ENCODE assay signal across 9 mouse cellular contexts in the genomic region with DNA sequence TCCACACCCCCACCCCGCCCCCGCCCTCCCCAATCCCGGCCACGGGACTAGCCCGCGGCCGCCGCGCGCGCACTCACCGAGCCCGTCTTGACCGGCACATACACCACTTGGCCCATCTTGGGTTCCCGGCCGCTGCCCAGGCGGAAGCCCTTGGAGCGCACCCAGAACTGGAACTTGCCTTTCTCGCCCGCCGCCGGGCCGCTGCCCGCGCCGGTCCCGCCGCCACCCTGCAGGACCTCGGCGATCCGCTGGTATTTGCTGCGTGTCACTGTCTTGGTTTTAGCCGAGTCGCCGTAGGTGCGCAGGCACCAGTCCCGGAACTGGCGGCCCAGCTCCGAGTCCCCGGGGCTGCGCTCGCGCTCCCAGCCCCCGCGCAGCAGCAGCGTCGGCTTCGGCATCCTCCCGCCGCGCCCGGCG. TPM values are rescaled to one million over a fixed set of nuclear protein-coding genes. Genes with fewer than 3 reads are reported as not detected.
DNase-seq lines count a peak whose midpoint lies in the region; ATAC-seq and TF ChIP-seq lines count a peak whose summit lies in the region.
"Had no signal": no experiment of that assay in that cellular context is flagged by ENCODE, and none has a peak within 500 bp of the region (broad histone marks: within the 10 kb centered on the region; RNA-seq: fewer than 3 reads in every experiment).

No protein-coding gene starts in this region.

- 0% methylated on average over 40 of the region's 53 CpGs for WGBS in embryonic facial prominence, embryonic 12.5 days
- under 1% methylated on average over 50 of the region's 53 CpGs for WGBS in heart, embryonic 15.5 days
- WGBS in macrophage (ENCODE audit: missing documents) = under 1% methylated on average over 31 of the region's 53 CpGs

- no peaks in the 10 kb centered on the region for H3K36me3 ChIP-seq in embryonic facial prominence, embryonic 12.5 days
- no peaks in the 10 kb centered on the region for H3K36me3 ChIP-seq in heart, embryonic 15.5 days
- H3K36me3 ChIP-seq in macrophage (ENCODE audit: inconsistent target) = no peaks in the 10 kb centered on the region

- peaks cover 28% of the 10 kb centered on the region for H3K4me1 ChIP-seq in embryonic facial prominence, embryonic 12.5 days
- H3K4me1 ChIP-seq in heart, embryonic 15.5 days (replicated peaks) = peaks cover 48% of the 10 kb centered on the region

- in situ Hi-C loops in Patski (cut with MboI; ENCODE audit: low pct_unique_long_range_greater_than_20kb) = no loop called here

- peak overlapping the region; percentile 65 for H3K4me3 ChIP-seq in embryonic facial prominence, embryonic 12.5 days
- H3K4me3 ChIP-seq in heart, embryonic 15.5 days = peak overlapping the region; percentile 75
- peak overlapping the region; percentile 2; the same call in 1 of the 2 replicates for H3K4me3 ChIP-seq in macrophage (ENCODE audit: inconsistent target)

- H3K27me3 ChIP-seq in Patski = peaks cover 14% of the 10 kb centered on the region
- peaks cover 55% of the 10 kb centered on the region for H3K27me3 ChIP-seq in embryonic facial prominence, embryonic 12.5 days
- H3K27me3 ChIP-seq in heart, embryonic 15.5 days = peaks cover 16% of the 10 kb centered on the region; the same call in 1 of the 2 replicates

- DNase-seq in adrenal gland, adult 18-20 months (ENCODE audit: low spot score in 2 of 2) = peak; percentile 57 to 64
- DNase-seq in adrenal gland, postnatal 4 days (ENCODE audit: low spot score in 2 of 2) = no peak
- DNase-seq in Patski (ENCODE audit: low read depth, low spot score) = no peak
- DNase-seq in kidney, postnatal 36 days = peak; percentile 62 to 74
- peak; percentile 50 to 82 for DNase-seq in spleen, postnatal 4 days (ENCODE audit: low spot score in 2 of 2)

- H3K9ac ChIP-seq in embryonic facial prominence, embryonic 12.5 days = peak overlapping the region; percentile 69
- peak overlapping the region; percentile 75 for H3K9ac ChIP-seq in heart, embryonic 15.5 days

- H3K4me2 ChIP-seq in embryonic facial prominence, embryonic 12.5 days (replicated peaks) = peak overlapping the region; percentile 100
- H3K4me2 ChIP-seq in heart, embryonic 15.5 days = peak overlapping the region; percentile 98

- POLR2A ChIA-PET in Patski (lab: Charles Lee) = interaction anchor here (0.8 kb wide), 1 partner anchor 41 kb away, joined by 3 read pairs; no protein-coding TSS in a partner anchor

- ATAC-seq in Patski = peak; percentile 36
- ATAC-seq in embryonic facial prominence, embryonic 12.5 days (ENCODE audit: insufficient number of reproducible peaks, insufficient read depth, low FRiP score, low TSS enrichment) = 0 out of 2 replicates have a peak, but pooled peaks have one; percentile 4
- no peak for ATAC-seq in heart, embryonic 15.5 days (replicated peaks; ENCODE audit: insufficient number of reproducible peaks, insufficient read depth, low FRiP score, low read depth)

- H3K27ac ChIP-seq in embryonic facial prominence, embryonic 12.5 days = peak overlapping the region; percentile 76; the same call in 1 of the 2 replicates
- H3K27ac ChIP-seq in heart, embryonic 15.5 days = peak overlapping the region; percentile 88
- H3K27ac ChIP-seq in macrophage = no peak overlapping the region

- CTCF ChIA-PET in Patski (lab: Charles Lee) = no interaction called here

- H3K9me3 ChIP-seq in embryonic facial prominence, embryonic 12.5 days = no peaks in the 10 kb centered on the region
- no peaks in the 10 kb centered on the region for H3K9me3 ChIP-seq in heart, embryonic 15.5 days (replicated peaks)

- peaks cover 32% of the 10 kb centered on the region for H3K79me2 ChIP-seq in macrophage (ENCODE audit: inconsistent target)

- no peak for TF ChIP-seq CTCF in Patski (IDR thresholded peaks at IDR 0.05)

RNA-seq across cellular contexts. Expression of gene Nol4l, which starts 0.4 kb away (rescaled TPM):
- total RNA-seq in adrenal gland, adult 18-20 months (2021) = 10 to 100 TPM in 1 of 2 experiments, 1 to 10 TPM in 1; 9.4 to 13.2 TPM
- 10 to 100 TPM; 26.7 to 26.9 TPM for total RNA-seq in adrenal gland, postnatal 4 days (2021)
- polyA plus RNA-seq in Patski (2021) (17.8 TPM), macrophage (2018) (5.3 to 6.8 TPM (median 5.8 TPM) in 3 replicates)
- polyA plus RNA-seq in embryonic facial prominence, embryonic 12.5 days (2016; fragmentation: Nextera tagmentation; extraction: Ambion mirVana) = 19.4 and 22.3 TPM in 2 replicates
- polyA plus RNA-seq in heart, embryonic 15.5 days (2015; fragmentation: Nextera tagmentation; extraction: Ambion mirVana) = 6.9 and 10.9 TPM in 2 replicates
- 10 to 100 TPM in 20 of 26 experiments, 1 to 10 TPM in 6; 5.5 to 37.0 (median 24.0) TPM for total RNA-seq in macrophage (2018; cell fraction: chromatin; rRNA removed)
- total RNA-seq in macrophage (2018; cell fraction: cytosol; rRNA removed) = 10 to 100 TPM in 9 of 26 experiments, 1 to 10 TPM in 17; 4.3 to 12.1 (median 9.4) TPM
- total RNA-seq in macrophage (2018; cell fraction: nucleus; rRNA removed) = 10 to 100 TPM in 22 of 26 experiments, 1 to 10 TPM in 4; 7.2 to 31.3 (median 23.5) TPM

RNA-seq across cellular contexts. Expression of gene 4930404H24Rik, which starts 36.8 kb away (rescaled TPM):
- total RNA-seq in adrenal gland, adult 18-20 months (2021) = not detected
- not detected for total RNA-seq in adrenal gland, postnatal 4 days (2021)
- not detected for polyA plus RNA-seq in Patski (2021)
- polyA plus RNA-seq in embryonic facial prominence, embryonic 12.5 days (2016; fragmentation: Nextera tagmentation; extraction: Ambion mirVana) = not detected in 2 replicates
- polyA plus RNA-seq in heart, embryonic 15.5 days (2015; fragmentation: Nextera tagmentation; extraction: Ambion mirVana) = not detected in 2 replicates
- not detected for total RNA-seq in macrophage (2018; cell fraction: chromatin; rRNA removed)
- not detected for total RNA-seq in macrophage (2018; cell fraction: cytosol; rRNA removed)
- not detected for total RNA-seq in macrophage (2018; cell fraction: nucleus; rRNA removed)
- not detected in 3 replicates for polyA plus RNA-seq in macrophage (2018)
- polyA plus RNA-seq: large intestine, adult 2 months had no signal

Comparison
In these comparisons a context has a peak if more than half of its experiments do, and no peak if none do; other contexts are left out.
1. DNase-seq: peak in adrenal gland, adult 18-20 months (2 of 2), kidney, postnatal 36 days (2 of 2) and spleen, postnatal 4 days (2 of 2); none in adrenal gland, postnatal 4 days (0 of 2) and Patski (single experiment).
2. H3K4me3 ChIP-seq: peak in every context shown above with its lines; median percentile 75 in heart, embryonic 15.5 days; 65 in embryonic facial prominence, embryonic 12.5 days; 2 in macrophage.